Mouse (Mus musculus) hematopoietic stem cell, adult 5-6 weeks (primary cell): Measurements from ENCODE around the gene Tmod1. TPM values are rescaled to one million over a fixed set of nuclear protein-coding genes. Genes with fewer than 3 reads are reported as not detected.

Experiments used
- ATAC-seq, 2 experiments: fragments of 125-278 bp in 1 of 2; replicated peaks in 1 of 2; 2 replicates each; pipeline ENCODE4 v1.8.0; 2016 to 2017; ENCODE audit warnings: inconsistent platforms in 2 of 2, mild to moderate bottlenecking in 2 of 2, moderate number of reproducible peaks in 2 of 2, low read depth in 1 of 2, moderate TSS enrichment in 1 of 2; ENCODE audit not compliant: low FRiP score in 2 of 2, poor library complexity in 2 of 2, severe bottlenecking in 2 of 2, insufficient read depth in 1 of 2, low TSS enrichment in 1 of 2
- total RNA-seq: library from RNA; stranded (forward); fragments of 172-1452, 232-1000 nt; gene quantifications from 2 replicates; pipeline ENCODE4 v1.2.3, GENCODE M21; 2017

Gene Tmod1
- total RNA-seq, 1 experiment from 2014 or later = 0.10 TPM

- no peak for ATAC-seq
These were observed 41.5 kb downstream of the Tmod1 start for GRCm38 (mm10) chr4:46080261-46080660.

GRCm38 (mm10) chr4:46082555-46082954, 43.8 kb downstream of the Tmod1 start:
- ATAC-seq = no peak

- no peak for ATAC-seq
These were observed 45.9 kb downstream of the Tmod1 start for GRCm38 (mm10) chr4:46084416-46085172.

GRCm38 (mm10) chr4:46085223-46085811, 46.6 kb downstream of the Tmod1 start:
- ATAC-seq = no peak

GRCm38 (mm10) chr4:46086718-46087426, 48.1 kb downstream of the Tmod1 start:
- peak; percentile 15 to 43; a peak in 1 of 4 replicates for ATAC-seq

- 0 out of 4 replicates have a peak, but pooled peaks of 1 of the 2 experiments have one; percentile 3 for ATAC-seq
These were observed 48.7 kb downstream of the Tmod1 start for GRCm38 (mm10) chr4:46087427-46087771.

- ATAC-seq = no peak
These were observed 49.1 kb downstream of the Tmod1 start for GRCm38 (mm10) chr4:46087852-46088251.

GRCm38 (mm10) chr4:46089524-46090125, 50.9 kb downstream of the Tmod1 start:
- no peak for ATAC-seq

GRCm38 (mm10) chr4:46092429-46093076, 53.8 kb downstream of the Tmod1 start:
- no peak for ATAC-seq

GRCm38 (mm10) chr4:46094916-46095825, 56.4 kb downstream of the Tmod1 start:
- ATAC-seq = no peak

- ATAC-seq = no peak
These were observed 57.1 kb downstream of the Tmod1 start for GRCm38 (mm10) chr4:46095826-46096159.

GRCm38 (mm10) chr4:46096546-46096945, 57.8 kb downstream of the Tmod1 start:
- ATAC-seq = no peak

GRCm38 (mm10) chr4:46097591-46097990, 58.9 kb downstream of the Tmod1 start:
- no peak for ATAC-seq

- ATAC-seq = no peak
These were observed 60.4 kb downstream of the Tmod1 start for GRCm38 (mm10) chr4:46099132-46099531.

- no peak for ATAC-seq
These were observed 61.8 kb downstream of the Tmod1 start for GRCm38 (mm10) chr4:46100539-46100938.

GRCm38 (mm10) chr4:46101211-46101711, 62.5 kb downstream of the Tmod1 start:
- no peak for ATAC-seq
